Mouse (Mus musculus): ENCODE data around the gene Atxn7. TPM values are rescaled to one million over a fixed set of nuclear protein-coding genes. Genes with fewer than 3 reads are reported as not detected.
A peak's percentile ranks its signal among the peaks of the same experiment; 100 is the strongest.

Atxn7 gene
- total RNA-seq, 2 experiments from 2014 or later, result 24.4 to 30.5 TPM

DNA sequence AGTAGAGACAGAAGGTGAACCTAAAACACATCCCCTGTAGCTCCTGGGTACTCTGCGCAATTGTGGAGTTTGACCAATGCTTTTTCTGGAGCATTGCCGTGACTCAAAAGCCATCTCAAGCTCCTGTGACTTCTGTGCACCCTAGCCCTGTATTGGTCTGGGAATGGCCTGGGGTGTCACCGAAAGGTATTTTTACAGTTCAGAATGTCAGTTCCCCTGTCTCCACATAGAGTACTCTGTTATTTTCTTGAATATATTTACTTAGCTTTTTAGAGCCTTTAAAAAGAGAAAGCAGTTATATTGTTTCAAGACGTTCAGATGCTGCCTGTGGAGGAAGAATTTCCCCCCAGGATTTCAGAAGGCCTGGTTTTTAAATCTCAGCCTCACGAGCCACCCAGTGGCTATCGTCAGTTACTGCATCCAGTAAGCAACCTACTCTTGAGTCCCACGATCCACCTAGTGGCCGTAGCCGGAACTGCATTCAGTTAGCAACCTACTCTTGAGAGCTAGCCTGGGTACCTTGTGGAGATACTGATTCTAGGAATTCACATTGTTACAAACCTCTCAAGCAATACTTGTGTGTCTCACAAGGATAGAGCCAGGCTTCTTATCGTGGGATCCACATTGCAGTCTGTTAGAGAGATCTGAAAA, 137.2 kb downstream of the Atxn7 start:
- peak; percentile 81 to 86 for DNase-seq (ENCODE audit: low spot score in 2 of 2)
- intact Hi-C loops (cut with DNase I), result loop anchor here (5.0 kb wide), 2 partner anchors 81 to 136 kb away; partner anchors contain the start of genes Atxn7 and Thoc7

DNA sequence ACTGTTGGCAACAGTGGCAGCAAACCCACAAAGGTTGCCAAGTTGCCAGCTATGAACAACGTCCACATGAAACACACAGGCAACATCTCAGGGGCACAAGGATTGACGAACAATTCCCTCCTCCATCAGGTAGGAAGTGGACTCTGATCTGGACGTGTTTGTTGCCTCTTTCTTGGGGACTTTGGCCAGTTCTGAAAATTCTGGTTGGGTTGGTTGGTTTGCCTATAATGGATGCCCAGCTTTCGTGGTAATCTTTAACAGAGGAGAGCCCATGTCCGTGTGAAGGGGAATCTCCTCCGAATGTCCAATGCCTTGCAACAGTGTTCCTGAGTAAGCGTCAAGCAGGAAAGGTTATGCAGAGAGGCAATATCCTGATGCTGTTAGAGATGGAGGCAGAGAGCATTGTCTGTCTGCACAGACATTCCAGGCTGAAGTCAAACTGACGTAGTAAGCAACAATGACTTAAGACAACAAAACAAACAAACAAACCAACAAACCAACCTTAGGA, 139.6 kb downstream of the Atxn7 start:
- intact Hi-C loops (cut with DNase I), result no loop called here
- DNase-seq (ENCODE audit: low spot score in 2 of 2), result no peak

DNA sequence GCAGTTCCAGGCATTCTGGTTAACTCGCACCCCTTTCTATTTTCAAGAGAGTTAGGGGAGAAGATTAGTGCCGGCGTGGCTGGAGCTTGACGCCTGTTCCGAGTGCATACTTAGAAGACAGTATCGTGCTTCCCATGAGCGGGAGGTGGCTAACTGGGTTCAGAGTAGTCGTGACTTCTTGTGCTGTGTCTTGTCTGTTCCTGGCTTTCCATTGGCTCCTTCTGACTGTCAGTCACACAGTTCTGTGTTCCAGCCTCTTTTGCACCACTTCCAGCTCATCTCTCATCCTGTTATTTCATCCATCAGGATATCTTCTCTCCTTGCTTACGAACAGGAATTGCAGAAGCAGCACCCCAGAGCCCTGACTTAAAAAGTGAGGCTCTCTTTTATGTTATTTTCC, 140.1 kb downstream of the Atxn7 start:
- no peak for DNase-seq (ENCODE audit: low spot score in 2 of 2)
- intact Hi-C loops (cut with DNase I), result no loop called here

DNA sequence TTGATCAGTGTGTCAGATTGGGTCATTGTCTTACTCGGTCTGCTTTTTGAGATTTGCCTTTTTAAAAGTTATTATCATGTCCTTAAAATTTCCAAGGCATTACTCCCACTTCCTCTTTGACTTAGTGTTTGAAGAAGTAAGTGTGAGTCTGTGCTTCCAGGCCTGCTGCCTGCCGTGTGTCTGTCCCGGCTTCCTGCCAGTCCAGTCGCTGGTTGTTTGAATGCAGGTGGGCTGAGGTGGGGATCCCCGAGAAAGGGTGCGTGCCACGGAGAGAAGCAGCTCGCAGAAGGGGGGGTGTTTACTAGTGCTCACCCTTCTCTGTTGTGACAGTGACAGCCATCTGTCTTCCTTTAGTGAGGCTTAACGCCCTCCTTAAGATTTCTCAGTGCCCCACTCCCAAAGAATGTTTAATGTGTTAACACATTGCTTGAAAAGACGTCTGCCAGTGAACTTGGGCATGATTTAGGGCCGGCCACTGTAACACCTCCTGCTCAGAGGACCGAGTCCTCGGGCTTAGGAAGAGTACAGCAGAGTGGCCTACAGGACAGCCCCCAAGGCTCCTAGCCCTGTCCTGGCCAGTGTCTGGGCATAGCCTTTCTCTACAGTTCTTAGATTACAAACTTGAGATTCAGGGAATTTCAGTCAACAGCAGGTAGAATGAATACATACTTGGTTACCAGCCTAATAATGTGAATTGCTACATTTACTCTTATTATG, 143.1 kb downstream of the Atxn7 start:
- no peak for DNase-seq (ENCODE audit: low spot score in 2 of 2)
- intact Hi-C loops (cut with DNase I), result no loop called here

DNA sequence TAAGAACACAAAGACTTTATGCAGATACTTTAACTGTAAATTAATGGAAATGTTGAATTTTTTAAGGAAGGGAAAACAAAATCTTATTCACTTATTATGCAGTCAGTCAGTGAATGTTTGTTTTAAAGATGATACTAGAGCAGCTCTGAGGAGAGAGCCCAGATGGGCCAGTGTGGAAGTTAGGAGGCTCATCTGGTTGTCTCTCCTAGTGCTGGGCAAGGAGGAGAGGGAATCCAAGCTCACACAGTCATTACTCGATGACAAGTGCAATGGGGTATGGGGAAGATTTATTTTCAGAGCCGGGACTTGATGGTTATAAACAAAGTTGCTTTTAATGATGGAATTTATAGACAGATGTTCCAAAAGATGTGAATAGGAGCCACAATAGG, 143.7 kb downstream of the Atxn7 start:
- intact Hi-C loops (cut with DNase I), result no loop called here

DNA sequence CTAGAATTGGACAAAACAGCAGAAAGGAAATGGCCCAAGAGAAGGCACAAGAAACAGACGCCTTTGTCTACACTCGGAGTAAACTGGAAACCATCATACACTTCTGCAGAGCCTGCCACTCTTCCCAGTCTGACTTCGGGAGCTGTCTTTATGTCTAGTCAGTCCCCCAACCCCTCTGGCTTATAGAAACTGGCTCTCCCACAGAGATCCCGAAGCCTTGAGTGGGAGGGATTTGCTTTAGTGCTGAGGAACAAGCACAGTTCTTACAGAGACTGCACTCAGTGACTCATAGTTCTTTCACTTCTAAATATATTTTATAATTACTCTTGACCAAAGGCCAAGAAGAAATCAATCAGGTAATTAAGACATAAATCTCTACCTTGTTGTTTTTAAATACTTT, 149.5 kb downstream of the Atxn7 start:
- DNase-seq (ENCODE audit: low spot score in 2 of 2), result no peak
- intact Hi-C loops (cut with DNase I), result no loop called here

More for the DNA sequence above, 143.7 kb downstream of the Atxn7 start:
- DNase-seq (ENCODE audit: low spot score in 2 of 2), result no peak

GRCm38 (mm10) chr14:14120230-14121096, 159.2 kb downstream of the Atxn7 start, which contains the start of gene Psmd6:
TSS of gene Psmd6 (minus strand) at chr14:14120984.
- peak; percentile 88 to 90 for DNase-seq (ENCODE audit: low spot score in 2 of 2)
- intact Hi-C loops (cut with DNase I), result loop anchor here (5.0 kb wide), 1 partner anchor 742 kb away; no protein-coding TSS in a partner anchor

Other genes with a start within 250 kb of the Atxn7 start
- not detected for gene Gm281, start 47.0 kb upstream of the Atxn7 start, total RNA-seq (2021)
- gene Thoc7, start 412 bp downstream of the Atxn7 start, total RNA-seq (2021), result 10 to 100 TPM; 90.6 to 96.9 TPM
- gene Psmd6, start 159.5 kb downstream of the Atxn7 start, total RNA-seq (2021), result 100 to 1,000 TPM; 101 to 112 TPM
- not detected for gene Olfr720, start 225.4 kb downstream of the Atxn7 start, total RNA-seq (2021)